Mouse (Mus musculus): ENCODE data around the gene Crebrf. TPM values are rescaled to one million over a fixed set of nuclear protein-coding genes. Genes with fewer than 3 reads are reported as not detected.

Gene Crebrf
- total RNA-seq, 2 experiments from 2014 or later: 65.4 to 72.4 TPM

DNA sequence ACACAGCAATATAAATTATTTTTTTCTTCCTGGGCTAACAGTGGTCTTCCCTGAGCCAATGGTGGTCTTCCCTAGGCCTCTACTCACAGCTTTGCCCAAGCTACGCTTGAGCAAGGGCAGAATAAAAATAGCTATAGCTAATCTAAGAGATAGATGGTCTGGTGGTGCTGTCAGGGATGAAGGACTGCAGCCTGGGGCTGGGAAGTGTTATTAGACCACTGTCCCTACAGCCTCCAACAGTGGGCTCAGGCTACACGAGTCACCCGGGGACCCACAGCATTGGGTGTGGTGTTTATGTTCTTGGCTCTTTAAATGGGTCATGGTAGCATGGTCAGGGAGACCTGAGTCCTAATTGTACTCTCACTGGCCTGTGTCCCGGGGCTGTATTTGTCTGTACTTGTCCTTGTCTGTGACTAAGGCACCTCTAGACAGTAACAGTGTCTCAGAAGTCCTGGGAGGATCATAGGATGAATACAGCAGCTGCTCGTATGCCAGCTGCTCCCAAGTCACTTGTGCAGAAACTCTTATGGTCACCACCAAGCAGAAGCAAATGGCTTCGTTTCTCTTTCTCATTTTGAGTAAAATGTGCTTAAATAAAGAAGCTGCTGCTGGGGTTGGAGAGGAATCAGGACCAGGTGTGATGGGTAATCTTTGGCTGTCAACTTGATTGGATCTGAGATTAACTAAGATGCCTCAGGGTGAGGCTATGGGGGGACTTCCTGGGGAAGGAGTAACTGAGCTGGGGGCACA, 82.1 kb downstream of the Crebrf start:
- intact Hi-C loops (cut with DNase I): loop anchor here (5.0 kb wide), 1 partner anchor 35 kb away; no protein-coding TSS in a partner anchor
- no peak for DNase-seq (ENCODE audit: low spot score)

DNA sequence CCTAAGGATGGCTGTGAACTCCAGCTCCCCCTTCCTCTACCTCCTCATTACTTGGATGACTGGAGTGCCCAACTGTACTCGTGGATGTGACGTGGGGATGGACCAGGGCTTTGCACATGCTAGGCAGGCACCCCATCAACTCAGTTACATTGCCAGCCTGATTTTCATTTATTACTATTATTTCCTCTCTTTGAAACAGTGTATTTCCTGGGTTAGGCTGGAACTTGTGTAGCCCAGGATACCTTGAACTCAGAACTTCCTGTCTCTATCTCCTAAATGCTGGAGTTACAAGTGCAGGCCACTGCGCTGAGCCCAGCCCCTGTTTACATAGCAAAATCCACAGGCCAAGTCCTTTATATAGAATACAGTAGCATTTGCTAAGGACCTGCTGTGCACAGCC, 87.4 kb downstream of the Crebrf start:
- intact Hi-C loops (cut with DNase I): no loop called here
- no peak for DNase-seq (ENCODE audit: low spot score)

DNA sequence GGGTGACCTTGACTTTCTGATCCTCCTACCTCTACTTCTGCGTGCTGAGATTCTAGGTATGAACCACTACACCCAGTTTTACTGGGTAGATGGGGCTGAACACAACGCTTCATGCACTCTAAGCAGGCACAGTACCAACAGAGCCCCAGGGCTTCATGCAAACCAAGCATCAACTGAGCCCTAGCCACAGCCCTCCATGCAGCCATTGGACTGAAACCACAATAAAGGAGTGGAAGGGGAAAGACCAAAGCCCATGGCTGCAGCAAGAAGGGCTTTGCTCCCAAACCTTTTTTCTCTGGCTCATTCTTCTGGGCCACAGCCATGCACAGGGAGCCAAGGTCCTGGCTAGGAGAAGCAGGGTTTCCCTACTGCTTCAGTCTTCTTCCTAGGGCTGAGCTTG, 97.2 kb downstream of the Crebrf start:
- intact Hi-C loops (cut with DNase I): no loop called here
- DNase-seq (ENCODE audit: low spot score): no peak

DNA sequence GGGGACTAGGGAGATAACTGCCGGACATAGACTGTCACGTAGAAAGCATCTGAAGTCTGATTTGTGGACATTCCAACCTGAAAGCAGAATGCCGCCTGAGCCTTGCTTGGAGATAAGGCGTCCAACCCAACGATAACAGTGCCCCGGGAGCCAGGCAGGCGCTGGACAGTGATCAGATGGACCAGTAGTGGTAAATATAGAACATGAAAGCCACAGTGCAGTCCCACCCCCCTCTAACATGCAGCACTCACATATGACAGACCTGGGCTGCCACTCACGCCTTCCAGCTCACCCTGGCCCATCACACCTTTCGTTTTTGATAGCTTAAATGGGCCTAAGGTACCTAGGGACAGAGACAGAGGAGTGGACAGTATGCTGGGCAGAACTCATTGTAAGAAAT, 98.0 kb downstream of the Crebrf start:
- DNase-seq (ENCODE audit: low spot score): no peak

DNA sequence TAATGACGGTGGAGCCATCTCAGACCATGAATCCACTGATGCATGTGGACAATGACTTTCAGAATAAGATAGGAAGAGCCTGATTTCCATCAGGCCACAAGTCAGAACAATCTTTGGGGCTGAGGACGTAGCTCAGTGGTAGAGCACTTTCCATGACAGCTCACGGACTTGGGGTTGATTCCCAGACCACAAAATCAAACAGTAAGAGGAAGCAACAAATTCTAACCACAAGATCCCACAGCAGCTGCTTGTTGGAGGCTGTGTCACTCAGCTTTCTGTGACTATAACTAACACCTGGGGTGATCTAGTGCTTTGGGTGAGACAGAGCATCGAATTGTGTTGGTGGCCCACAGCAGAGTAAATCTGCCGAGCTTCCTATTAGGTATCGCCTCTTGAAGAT, 101.4 kb downstream of the Crebrf start:
- intact Hi-C loops (cut with DNase I): no loop called here
- DNase-seq (ENCODE audit: low spot score): no peak

More for the DNA sequence above, 98.0 kb downstream of the Crebrf start:
- intact Hi-C loops (cut with DNase I): no loop called here

DNA sequence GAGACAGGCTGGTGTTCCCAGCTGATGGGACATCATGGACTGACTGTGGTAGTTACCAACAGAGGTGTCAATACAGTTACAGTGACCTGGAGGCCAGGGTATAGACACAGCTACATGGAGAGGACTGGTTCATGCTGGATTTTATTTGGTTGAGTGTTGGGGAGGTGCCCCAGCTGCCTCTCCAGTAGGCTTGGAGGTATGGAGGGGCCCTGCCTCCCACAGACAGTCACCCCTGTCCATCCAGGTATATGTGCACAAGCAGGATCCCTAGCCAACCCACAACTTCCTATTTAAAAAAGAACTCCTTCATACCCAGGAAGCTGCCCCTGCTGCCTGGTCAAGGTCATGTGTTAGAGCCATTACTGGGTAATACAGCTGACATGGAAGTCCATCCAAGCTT, 102.3 kb downstream of the Crebrf start:
- DNase-seq (ENCODE audit: low spot score): no peak
- intact Hi-C loops (cut with DNase I): no loop called here

DNA sequence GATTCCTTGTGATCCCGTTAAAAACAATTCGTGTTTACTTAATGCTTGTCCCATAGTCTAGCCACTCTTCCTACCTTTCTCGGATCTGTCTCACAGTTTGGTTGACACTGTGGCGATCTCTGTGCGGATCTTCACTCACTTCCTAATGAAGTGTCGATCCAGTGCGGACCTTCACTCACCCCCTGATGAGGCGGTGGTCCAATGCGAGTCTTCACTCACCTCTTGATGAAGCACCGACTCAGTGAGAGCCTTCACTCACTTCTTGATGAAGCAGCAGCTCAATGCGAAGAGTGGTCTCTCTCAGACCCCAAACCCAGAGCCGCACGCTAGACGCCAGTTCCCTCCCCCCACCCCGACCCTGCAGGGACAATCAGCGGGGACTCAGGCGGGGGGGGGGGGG, 110.7 kb downstream of the Crebrf start:
- intact Hi-C loops (cut with DNase I): no loop called here
- no peak for DNase-seq (ENCODE audit: low spot score)

Other genes starting within 250 kb of the Crebrf start
- 10 to 100 TPM; 54.2 to 58.4 TPM for gene Ergic1, start 154.2 kb upstream of the Crebrf start, total RNA-seq (2021)
- 10 to 100 TPM; 44.8 to 66.4 TPM for gene Dusp1, start 153.5 kb upstream of the Crebrf start, total RNA-seq (2021)
- 10 to 100 TPM; 64.5 to 66.4 TPM for gene Atp6v0e, start 52.4 kb upstream of the Crebrf start, total RNA-seq (2021)
- gene Bnip1, start 65.4 kb downstream of the Crebrf start, total RNA-seq (2021): 10 to 100 TPM; 26.3 to 28.3 TPM
- 10 to 100 TPM; 79.5 to 91.8 TPM for gene Nkx2-5, start 129.4 kb downstream of the Crebrf start, total RNA-seq (2021)
- under 1 TPM; 0.44 to 0.48 TPM for gene Kifc5b, start 201.4 kb downstream of the Crebrf start, total RNA-seq (2021)
- 10 to 100 TPM; 10.8 to 12.3 TPM for gene Phf1, start 217.4 kb downstream of the Crebrf start, total RNA-seq (2021)
- 10 to 100 TPM; 91.4 to 92.5 TPM for gene Cuta, start 223.9 kb downstream of the Crebrf start, total RNA-seq (2021)
- 1 to 10 TPM; 5.3 to 5.5 TPM for gene Syngap1, start 225.6 kb downstream of the Crebrf start, total RNA-seq (2021)